Mouse (Mus musculus) megakaryocyte progenitor cell, adult 5-6 weeks (primary cell): ENCODE data around the gene Rhbdf2. TPM values are rescaled to one million over a fixed set of nuclear protein-coding genes. Genes with fewer than 3 reads are reported as not detected.

ENCODE experiments used
- ATAC-seq: replicated peaks from 2 replicates; pipeline ENCODE4 v1.8.0; 2016; ENCODE audit warnings: mild to moderate bottlenecking, moderate TSS enrichment, inconsistent platforms; ENCODE audit not compliant: poor library complexity
- total RNA-seq, 2 experiments: library from RNA; stranded (forward) in 1 of 2; stranded (reverse) in 1 of 2; fragments of 157-497, 149-512 nt in 1 of 2; fragments of 200-1000 nt in 1 of 2; gene quantifications; 2 replicates each; pipeline versions ENCODE4 v1.2.3 to v1.2.4; 2015 to 2017

The Rhbdf2 gene
- total RNA-seq, 2 experiments from 2014 or later = 3.5 to 3.7 TPM

DNA sequence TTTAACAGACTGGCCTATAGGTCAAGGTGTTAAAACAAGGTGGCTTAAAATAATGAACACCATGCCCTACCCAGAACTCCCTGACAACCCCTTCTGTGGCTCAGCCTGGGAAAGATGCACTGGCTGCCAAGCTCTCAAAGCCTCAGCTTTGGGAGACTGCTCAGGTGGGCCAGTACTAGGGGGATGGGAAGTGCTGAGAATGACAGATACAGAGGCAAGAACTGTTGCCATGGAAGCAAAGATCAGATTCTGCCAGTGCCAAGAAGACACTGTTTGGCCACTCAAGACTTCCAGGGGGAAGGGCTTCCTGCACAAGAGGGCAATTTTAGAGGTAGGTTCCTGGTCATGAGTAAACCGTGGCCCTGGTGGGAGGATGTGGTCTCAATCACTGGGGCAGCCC, 71.2 kb downstream of the Rhbdf2 start:
- no peak for ATAC-seq

DNA sequence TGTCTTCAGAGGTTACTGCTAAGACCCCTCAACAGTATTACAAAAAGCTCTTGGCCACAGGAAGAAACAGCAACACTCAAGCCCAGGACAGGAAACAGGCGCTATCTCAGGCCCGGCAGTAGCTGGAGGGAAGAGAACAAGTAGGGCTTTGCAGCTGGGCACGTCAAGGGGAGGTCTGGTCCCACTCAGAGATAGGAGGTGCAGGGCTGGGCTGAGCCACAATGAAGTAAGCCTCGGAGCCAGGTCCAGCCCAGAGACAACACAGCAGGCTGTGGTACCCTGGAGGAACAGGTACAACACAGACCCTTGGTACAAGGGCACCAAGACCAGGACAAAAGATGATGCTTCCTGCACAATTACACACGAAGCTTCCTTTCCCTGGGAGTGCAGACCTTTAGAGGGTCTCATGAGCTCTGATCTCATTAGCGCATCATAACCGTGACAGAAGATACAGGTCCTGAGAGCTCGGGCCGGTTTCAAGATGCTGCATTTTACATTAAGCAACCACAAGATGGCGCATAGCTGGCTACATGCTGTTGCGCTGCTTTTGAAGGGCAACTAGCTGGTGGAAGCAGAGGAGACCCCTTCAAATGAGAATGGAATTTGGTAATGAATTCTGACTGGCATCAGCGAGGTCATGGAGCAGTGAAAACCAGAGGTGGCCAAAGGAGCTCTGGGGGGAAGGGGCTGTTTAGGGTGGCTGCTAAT, 72.5 kb downstream of the Rhbdf2 start:
- ATAC-seq = peak; percentile 63

DNA sequence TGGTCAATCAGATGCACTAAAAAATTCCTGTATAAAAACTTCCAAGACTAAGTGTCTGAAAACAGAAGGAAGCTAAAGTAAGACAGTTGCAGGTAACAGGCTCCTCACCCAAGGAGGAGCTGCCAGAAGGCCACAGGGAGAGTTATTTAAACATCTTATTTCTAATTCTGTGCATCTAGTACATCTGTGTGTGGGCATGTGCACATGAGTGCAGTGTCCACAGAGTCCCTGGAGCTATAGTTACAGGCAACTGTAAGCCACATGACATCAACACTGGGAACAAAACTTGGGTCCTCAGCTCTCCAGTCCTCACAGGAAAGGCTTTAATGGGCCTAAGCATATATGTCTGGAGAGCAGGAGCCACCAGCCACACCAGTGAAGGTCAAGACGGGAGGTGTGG, 74.6 kb downstream of the Rhbdf2 start:
- no peak for ATAC-seq

DNA sequence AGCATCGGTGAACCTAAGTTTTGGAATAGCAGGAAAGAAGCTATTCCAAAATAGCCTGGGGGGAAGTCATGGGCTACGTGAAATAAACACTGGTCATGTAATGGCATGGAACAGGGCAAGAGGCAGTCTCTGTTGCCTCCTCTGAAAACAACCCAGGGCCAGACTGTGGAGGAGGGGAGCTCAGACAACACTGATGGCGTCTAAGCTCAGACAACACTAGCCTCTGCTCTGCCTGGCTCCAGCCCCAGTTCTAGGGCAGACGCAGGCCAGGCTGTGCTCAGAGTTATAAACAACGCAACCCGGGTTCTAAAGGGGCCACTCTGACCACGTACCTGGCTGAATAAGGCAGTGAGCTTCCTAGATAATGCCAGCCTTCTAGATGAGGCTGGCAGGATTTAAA, 76.1 kb downstream of the Rhbdf2 start:
- no peak for ATAC-seq

DNA sequence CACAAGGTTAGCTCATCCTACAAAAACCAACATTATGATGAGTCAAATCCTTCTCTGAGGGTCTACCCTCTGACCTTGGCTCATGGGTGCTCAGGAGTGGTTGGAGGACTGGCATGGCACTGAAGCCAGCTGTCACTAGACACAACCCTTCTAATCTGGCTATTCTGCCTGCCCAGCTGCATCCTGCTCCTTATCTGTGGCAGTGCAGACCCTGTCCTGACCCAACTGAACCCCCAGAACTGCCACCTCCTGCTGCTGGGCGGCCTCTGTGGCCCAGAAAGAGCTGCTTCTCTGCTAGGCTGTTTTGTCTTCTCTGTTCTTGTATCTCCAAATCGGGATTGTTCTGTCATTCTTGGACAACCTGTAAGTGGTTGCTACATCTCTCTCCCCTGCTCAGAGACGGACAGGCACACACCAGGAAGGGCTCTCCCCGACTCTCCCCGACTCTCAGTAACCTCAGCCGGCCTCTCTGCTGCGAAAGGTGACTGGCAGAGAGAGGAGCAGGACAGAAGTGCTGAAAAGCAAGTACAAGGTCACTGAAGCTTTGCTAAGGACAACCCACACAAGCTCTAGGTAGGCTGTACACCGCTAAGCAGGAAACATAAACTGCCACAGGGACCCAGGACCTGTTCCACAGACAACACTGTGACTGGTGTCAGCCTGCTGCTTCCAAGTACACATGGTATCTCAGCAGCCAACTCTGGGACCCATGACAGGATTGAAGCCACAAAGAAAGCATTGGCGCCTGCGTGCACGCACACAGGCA, 77.4 kb downstream of the Rhbdf2 start:
- peak; percentile 90 for ATAC-seq

DNA sequence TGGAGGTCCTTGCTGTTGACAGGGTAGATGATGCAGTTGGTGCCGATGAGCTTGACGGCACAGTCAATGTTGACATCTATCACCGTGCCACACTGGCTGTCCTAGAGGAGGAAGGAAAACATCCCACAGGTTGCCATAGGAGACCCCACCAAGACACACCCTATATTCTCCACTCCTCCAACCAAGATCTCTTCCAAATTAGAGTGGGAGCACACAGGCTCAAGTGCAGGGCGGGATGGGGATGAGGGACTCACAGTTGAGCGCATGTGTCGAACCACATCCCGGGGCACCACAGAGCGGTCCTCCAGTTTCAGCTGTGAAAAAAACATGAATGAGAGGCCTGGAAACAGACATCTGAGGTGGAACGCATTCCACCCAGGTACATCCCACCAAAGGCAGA, 78.0 kb downstream of the Rhbdf2 start:
- no peak for ATAC-seq

Other genes with a start within 250 kb of the Rhbdf2 start
- 7.1 and 7.6 TPM in 2 replicates for gene Rnf157, start 214.0 kb downstream of the Rhbdf2 start, total RNA-seq (2015)
- 5.5 and 7.6 TPM in 2 replicates for gene Rnf157, start 214.0 kb downstream of the Rhbdf2 start, total RNA-seq (2017)
- 74.1 and 75.9 TPM in 2 replicates for gene Ubald2, start 192.9 kb downstream of the Rhbdf2 start, total RNA-seq (2015)
- gene Ubald2, start 192.9 kb downstream of the Rhbdf2 start, total RNA-seq (2017) = 71.7 and 76.0 TPM in 2 replicates
- not detected in 2 replicates for gene Qrich2, start 160.8 kb downstream of the Rhbdf2 start, total RNA-seq (2015)
- 0.07 TPM in 1 of 2 replicates, not detected in the other for gene Qrich2, start 160.8 kb downstream of the Rhbdf2 start, total RNA-seq (2017)
- gene Prpsap1, start 132.8 kb downstream of the Rhbdf2 start, total RNA-seq (2015) = 46.9 and 49.3 TPM in 2 replicates
- gene Prpsap1, start 132.8 kb downstream of the Rhbdf2 start, total RNA-seq (2017) = 27.9 and 33.0 TPM in 2 replicates
- 7.6 and 15.5 TPM in 2 replicates for gene Sphk1, start 96.1 kb downstream of the Rhbdf2 start, total RNA-seq (2015)
- 6.7 and 26.1 TPM in 2 replicates for gene Sphk1, start 96.1 kb downstream of the Rhbdf2 start, total RNA-seq (2017)
- 5.0 TPM in 2 replicates for gene Ube2o, start 45.6 kb downstream of the Rhbdf2 start, total RNA-seq (2015)
- gene Ube2o, start 45.6 kb downstream of the Rhbdf2 start, total RNA-seq (2017) = 6.1 and 6.4 TPM in 2 replicates
- not detected in 2 replicates for gene Aanat, start 40.6 kb downstream of the Rhbdf2 start, total RNA-seq (2015)
- gene Aanat, start 40.6 kb downstream of the Rhbdf2 start, total RNA-seq (2017) = not detected in 2 replicates
- 0.47 TPM in 1 of 2 replicates, not detected in the other for gene Prcd, start 26.5 kb upstream of the Rhbdf2 start, total RNA-seq (2015)
- gene Prcd, start 26.5 kb upstream of the Rhbdf2 start, total RNA-seq (2017) = 0.17 TPM in 1 of 2 replicates, not detected in the other
- not detected in 2 replicates for gene Cygb, start 27.3 kb upstream of the Rhbdf2 start, total RNA-seq (2015)
- gene Cygb, start 27.3 kb upstream of the Rhbdf2 start, total RNA-seq (2017) = not detected in 2 replicates
- not detected in 2 replicates for gene St6galnac1, start 148.5 kb upstream of the Rhbdf2 start, total RNA-seq (2015)
- not detected in 2 replicates for gene St6galnac1, start 148.5 kb upstream of the Rhbdf2 start, total RNA-seq (2017)
- 0.10 and 1.1 TPM in 2 replicates for gene Mxra7, start 201.0 kb upstream of the Rhbdf2 start, total RNA-seq (2015)
- not detected in 2 replicates for gene Mxra7, start 201.0 kb upstream of the Rhbdf2 start, total RNA-seq (2017)
- 49.9 and 53.9 TPM in 2 replicates for gene Mettl23, start 216.3 kb upstream of the Rhbdf2 start, total RNA-seq (2015)
- 21.7 and 31.8 TPM in 2 replicates for gene Mettl23, start 216.3 kb upstream of the Rhbdf2 start, total RNA-seq (2017)
- 42.9 and 43.8 TPM in 2 replicates for gene Jmjd6, start 216.4 kb upstream of the Rhbdf2 start, total RNA-seq (2015)
- gene Jmjd6, start 216.4 kb upstream of the Rhbdf2 start, total RNA-seq (2017) = 43.6 and 50.1 TPM in 2 replicates
- 13.6 and 14.8 TPM in 2 replicates for gene Mfsd11, start 225.4 kb upstream of the Rhbdf2 start, total RNA-seq (2015)
- gene Mfsd11, start 225.4 kb upstream of the Rhbdf2 start, total RNA-seq (2017) = 11.1 and 11.2 TPM in 2 replicates
- gene Srsf2, start 226.1 kb upstream of the Rhbdf2 start, total RNA-seq (2015) = 1,322 and 1,338 TPM in 2 replicates
- 519 and 522 TPM in 2 replicates for gene Srsf2, start 226.1 kb upstream of the Rhbdf2 start, total RNA-seq (2017)